Mouse (Mus musculus) G1E (cell line): ENCODE measurements around the gene Rsg1.

ENCODE experiments used
- CTCF ChIP-seq: IDR thresholded peaks from 2 replicates; pipeline ENCODE4 v1.5.1; 2012; ENCODE audit warnings: low read depth, low read length, inconsistent platforms, mixed read lengths
- POLR2AphosphoS5 ChIP-seq: IDR thresholded peaks from 2 replicates; pipeline ENCODE4 v1.6.1; 2012; ENCODE audit warnings: low read depth, low read length, inconsistent platforms; ENCODE audit not compliant: insufficient replicate concordance

DNA sequence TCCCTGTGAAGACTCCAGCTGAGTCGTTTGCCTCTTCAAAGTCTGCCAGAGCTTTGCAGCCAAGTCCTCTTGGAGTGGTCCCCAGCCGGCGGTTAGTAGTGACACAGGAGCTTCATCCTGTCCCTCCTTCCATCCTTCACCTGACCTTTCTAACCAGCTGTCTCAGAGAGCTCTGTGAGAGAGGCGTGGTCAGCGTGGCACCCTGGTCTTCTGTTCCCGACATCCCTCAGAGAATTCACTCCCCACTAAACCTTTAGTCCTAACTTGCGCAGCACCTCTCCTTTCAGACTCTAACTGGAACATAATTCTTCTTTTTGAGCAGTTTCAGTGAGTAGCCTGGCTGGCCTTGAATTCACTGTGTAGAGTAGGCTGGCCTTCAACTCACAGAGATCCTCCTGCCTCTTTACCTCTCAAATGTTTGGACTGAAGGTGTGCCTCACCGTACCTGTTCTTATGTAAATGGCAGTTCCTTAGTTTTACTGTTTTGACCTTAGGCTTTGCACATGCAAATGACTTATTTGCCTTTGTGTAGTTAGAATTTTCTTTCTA is 47.9 kb upstream of the Rsg1 start:
- TF ChIP-seq CTCF (no peak), POLR2AphosphoS5 (no peak)
